Mouse (Mus musculus): Measurements from ENCODE around the gene Dnajb12.

The Dnajb12 gene

DNA sequence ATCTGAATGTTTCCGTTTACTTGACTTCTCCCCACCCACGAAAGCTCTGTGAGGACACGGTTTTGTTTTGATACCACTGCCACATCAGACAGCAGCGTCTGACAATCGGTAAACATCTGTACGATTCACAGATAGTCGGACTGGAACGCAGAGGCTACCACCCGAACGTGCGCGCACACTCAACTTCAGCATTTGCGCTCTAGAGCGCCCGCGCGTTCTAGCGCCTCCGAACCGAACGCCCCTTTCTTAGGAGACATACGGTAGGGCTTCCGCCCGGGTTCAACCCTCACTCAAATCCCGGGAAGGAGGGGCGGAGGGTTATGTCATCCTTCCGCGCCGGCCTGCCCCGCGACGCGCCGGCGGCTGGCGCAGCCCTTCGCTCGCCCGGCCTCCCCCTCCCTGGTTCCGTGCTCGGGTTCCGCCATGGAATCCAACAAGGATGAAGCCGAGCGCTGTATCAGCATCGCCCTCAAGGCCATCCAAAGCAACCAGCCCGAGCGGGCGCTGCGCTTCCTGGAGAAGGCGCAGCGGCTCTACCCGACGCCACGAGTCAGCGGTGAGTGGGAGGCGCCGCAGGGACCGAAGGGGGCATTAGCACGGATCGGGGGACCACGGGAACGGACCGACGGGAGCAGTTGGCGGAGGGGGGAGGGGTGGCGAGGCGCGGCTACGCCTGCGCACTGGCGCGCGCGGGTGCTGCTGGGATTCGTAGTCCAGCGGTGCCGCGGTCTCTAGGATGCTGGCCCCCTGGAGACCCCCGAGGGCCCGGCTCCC lies at the start of gene Dnajb12:
TSS of gene Dnajb12 (plus strand) at position 302 of the 774 bp plus-strand sequence.
- DNase-seq (ENCODE audit: low read depth), result peak; percentile 98

DNA sequence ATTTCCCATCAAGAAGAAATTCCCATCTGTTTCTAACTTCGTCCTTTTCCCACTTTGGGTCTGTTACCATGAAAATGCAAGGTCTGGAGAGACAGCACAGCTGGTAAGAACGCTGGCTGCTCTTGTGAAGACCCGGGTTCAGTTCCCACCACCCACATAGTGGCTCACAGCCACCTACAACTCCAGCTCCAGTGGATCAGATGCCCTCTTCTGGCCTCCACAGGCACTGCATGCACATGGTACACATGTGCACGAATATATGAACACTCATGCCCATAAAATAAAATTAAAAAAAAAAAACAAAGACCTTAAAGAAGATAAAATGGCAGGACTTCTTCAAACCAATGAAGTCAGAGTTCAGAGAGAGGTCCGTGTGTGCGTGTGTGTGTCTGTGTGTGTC lies 49.5 kb upstream of the Dnajb12 start:
- DNase-seq (ENCODE audit: low read depth), result peak; percentile 21

DNA sequence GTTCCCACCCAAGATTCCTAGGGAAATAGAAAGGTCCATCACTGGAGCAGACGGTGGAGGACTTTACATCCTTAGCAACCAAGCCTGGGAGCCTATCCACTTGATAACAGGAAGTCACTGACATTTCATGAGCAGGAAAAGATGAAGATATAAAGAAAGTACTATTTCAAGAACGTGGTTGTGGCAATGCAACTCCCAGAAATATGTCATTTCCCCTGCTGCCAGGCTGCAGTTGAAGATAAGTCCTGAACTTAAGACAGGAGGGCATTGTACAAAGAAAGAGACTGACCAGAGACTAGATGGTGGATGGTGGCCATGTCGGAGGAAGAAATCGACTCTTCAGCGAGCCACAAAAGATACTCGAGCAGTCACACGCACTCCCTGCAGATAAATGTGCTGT lies 47.4 kb upstream of the Dnajb12 start:
- DNase-seq (ENCODE audit: low read depth), result no peak

DNA sequence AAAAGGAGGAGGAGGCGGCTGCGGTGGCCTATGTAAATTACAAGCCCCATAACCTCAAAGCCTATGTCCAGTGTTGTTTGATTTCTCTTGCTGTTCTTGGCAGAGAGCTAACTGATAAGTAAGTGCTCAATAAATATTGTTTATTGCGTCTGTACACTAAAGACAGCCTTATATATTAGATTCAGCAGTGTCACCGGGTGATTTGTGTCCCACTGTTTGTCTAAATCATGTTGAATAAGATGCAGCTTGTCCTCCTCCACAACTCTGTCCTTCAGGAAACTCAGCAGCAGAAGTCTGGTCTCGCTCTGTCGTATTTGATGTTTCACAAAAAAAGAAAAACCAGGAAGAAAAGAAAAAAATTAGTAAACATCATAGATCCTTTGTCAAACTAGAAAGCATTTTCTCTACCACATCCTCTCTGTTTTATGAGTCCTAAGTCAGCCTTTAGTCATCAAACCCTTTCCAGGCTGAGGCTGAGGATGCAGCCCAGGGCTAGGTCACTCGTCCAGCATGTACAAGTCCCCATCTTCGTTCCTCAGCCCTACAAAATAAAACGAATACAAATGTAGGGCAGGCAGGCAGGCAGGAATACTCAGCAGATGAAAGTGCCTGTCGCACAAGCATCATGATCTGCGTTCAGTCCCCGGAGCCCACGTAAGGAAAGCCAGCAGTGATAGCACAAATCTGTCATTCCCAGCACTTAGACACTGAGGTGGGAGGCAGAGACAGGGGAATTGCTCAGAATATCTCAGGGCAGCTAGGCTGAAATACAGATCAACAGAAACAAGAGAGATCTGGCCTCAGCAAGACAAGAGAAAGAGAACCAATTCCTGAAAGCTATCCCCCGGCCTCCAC lies 43.8 kb upstream of the Dnajb12 start:
- no peak for DNase-seq (ENCODE audit: low read depth)

DNA sequence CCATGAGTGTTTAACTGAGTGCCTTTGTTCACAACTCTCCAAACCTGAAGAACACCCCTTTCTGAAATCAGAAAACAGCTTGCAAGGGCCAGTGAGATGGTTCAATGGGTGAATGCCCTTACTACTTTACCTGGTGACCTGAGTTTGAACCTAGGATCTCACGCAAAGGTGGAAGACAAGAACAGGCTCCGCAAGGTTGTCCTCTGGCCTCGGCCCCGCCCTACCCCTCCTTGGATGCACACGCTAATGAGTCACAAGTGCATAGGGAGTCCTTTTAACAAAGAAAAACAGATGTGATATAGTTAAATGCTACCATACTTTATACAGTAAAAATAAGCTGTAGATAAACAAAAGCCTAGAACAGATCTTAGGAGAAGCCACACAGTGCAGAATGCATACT lies 41.9 kb upstream of the Dnajb12 start:
- no peak for DNase-seq (ENCODE audit: low read depth)

DNA sequence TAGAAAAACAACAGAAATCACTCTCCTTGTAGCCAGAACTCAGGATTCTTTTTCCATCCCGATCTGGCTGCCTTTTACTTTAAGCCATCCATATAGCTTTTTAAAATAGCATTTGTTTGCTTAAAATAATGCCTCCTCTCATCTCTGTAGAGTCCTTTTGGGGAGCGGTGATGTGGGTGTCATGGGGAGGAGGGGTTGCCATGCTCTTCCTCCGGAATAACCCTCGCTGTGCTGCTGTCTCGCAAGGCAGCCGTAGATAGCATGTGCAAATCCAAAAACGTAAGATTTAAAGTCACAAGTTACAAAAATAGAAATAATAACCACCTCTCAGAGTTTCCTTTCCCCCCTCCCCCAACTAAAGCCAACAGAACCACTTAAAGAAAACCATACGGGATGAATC lies 37.9 kb upstream of the Dnajb12 start:
- DNase-seq (ENCODE audit: low read depth), result no peak

DNA sequence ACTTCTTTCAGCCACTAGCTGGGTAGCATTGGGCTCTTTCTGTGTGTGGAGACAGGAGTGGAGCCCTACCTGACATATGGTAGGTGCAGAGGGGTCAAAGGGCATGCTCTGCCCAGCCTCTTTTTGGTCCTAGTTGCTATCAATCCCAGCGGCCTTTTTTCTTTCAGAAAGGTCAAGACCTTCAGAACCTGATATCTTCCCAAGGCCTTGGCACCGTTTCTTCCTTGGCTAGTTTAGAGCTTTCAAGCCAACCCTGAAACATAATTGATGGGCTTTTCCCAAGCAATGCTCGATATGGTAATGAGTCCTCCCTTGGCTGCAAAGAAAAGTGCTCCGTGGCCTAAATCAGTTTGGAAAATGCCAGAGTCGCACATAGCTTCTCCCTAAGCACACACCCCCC lies 36.2 kb upstream of the Dnajb12 start:
- no peak for DNase-seq (ENCODE audit: low read depth)

DNA sequence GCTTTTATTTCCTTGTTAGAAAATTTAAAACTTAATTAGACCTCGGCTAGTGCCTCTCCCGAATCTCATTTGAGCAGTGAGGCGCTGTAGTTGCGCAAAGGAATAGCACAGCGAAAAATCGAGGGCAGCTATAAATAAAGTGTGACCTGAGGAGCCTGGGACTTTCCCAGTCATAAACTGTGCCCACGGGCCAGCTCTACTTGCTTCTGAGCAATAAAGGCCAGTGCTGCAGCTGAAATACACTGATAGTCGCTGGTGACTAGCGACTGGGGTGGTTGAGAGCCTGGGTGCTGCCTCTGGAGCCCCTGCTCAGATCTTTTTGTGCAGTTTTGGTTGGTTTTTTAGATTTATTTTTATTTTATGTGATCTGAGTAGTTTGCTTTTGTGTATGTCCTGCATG lies 34.7 kb upstream of the Dnajb12 start:
- DNase-seq (ENCODE audit: low read depth), result peak; percentile 20

DNA sequence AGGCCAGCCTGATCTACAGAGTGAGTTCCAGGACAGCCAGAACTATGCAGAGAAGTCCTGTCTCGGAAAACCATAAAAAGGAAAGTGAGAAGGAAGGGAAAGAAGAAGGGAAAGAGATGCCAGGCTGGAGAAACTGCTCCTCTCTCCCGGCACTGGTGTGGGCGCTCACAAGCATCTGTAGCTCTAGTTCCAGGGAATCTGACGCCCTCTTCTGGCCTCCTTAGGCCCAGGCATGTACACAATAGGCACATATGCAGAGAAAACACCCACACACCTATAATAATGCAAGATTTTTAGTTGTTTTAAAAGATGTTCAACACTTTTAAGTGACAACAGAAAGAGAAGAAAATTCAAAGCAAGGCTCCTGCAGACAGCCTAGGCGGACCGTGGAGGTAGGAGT lies 32.9 kb upstream of the Dnajb12 start:
- peak; percentile 50 for DNase-seq (ENCODE audit: low read depth)

DNA sequence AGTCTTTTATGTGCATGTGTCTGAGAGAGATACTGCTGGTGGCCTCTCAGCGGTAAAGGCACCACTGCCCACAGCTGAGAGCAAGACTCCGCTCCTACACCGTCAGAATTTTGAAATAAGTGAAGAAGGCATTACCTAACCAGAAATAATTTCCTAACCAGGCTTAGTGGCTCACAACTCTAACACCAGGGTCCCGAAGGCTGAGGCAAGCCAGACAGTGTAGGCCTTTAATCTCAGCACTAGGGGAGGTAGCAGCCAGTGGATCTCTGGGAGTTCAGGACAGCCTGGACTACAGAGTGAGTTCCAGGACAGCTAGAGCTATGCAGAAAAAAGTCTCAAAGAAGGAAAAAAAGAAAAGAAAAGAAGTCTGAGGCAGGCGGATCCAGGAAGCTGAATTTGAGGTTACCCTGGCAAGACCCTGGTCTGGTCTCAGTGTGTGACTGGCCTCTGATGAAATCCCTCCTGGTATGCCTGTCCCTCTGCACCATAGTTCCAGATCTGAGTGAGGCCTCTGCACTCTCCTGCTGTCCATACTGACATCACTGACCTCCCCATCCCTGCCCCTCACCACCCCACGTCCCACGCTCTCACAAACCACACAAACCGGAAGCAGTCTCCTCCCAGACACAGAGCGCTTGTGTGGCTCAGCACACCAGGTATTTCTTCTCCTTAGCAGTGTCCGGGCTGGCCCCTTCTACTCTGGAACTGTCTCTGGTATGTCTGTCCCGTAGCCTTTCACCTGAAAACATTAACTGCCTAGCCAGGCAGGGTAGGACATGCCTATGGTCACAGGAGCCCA lies 31.1 kb upstream of the Dnajb12 start:
- DNase-seq (ENCODE audit: low read depth), result no peak

DNA sequence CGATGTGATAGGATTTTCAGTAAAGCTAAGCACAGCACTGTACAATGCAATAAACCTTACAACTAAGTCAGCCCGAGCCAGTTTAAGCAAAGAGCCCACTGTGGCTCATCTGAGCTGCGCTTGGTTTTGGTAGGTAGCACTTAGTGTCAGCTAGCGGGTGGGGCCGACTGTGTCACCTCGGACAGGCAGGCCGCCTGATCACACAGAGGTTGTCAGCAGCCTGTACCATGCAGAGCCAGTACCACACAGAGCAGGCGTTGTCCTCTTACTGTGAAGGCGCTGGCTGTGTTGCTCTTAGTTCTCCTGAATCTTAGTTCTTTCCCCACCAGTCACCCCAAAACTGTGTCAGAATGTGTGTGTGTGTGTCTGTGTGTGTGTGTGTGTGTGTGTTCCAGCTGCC lies 30.4 kb upstream of the Dnajb12 start:
- no peak for DNase-seq (ENCODE audit: low read depth)

DNA sequence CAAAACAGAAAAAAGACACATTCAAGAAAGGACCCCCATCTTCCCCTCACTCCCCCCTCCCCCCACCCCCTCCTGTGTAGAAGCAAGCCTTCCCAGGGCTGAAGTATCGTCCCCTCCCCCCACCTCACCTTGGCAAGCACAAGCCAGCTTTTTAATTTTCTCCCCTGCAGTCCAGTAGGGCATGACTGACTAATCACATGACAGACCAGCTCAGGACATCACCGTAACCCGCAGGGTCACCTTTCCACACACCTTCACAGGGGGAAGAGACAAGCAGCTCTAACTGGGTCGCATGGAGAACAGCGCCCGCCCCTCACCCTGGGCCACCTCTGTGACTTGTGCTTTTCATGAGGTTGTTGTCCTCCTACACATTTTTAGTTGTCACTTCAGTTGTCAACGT lies 30.0 kb upstream of the Dnajb12 start:
- DNase-seq (ENCODE audit: low read depth), result no peak

DNA sequence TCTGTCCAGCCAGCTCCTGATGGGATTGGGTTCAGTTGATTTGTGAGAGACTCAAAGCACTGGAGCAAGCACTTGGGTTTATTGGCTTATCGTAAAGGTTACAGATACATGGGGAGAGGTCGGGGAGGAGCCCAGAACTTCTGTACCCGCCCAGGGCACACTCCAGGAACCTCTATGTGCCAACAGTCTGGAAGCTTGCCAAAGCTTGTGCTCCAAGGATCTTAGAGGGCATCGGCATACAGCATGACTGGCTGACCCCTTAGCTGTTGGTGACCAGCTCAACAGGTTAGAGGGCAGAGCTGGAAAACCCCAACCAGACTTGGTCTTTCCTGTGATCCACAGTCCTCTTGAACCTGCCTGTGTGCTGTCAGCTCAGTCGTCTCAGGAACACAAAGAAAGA lies 22.2 kb upstream of the Dnajb12 start:
- DNase-seq (ENCODE audit: low read depth), result no peak

DNA sequence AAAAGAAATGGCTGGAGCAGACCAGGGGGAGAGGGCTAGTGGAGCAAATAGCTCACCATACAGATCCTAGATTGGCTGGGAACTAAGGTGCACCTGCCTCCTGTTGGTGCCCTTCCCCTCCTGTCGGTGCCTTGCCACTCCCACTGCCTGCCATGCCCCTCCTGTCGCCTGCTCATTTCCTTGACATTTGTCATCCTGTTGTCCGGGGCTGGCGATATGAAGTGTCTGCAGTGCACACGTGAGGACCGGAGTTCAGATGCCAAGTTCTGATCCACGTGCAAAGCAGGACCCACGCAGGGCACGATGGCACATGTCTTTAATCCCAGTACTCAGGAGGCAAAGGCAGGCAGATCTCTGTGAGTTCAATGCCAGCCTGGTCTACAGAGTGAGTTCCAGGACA lies 18.7 kb upstream of the Dnajb12 start:
- DNase-seq (ENCODE audit: low read depth), result no peak

DNA sequence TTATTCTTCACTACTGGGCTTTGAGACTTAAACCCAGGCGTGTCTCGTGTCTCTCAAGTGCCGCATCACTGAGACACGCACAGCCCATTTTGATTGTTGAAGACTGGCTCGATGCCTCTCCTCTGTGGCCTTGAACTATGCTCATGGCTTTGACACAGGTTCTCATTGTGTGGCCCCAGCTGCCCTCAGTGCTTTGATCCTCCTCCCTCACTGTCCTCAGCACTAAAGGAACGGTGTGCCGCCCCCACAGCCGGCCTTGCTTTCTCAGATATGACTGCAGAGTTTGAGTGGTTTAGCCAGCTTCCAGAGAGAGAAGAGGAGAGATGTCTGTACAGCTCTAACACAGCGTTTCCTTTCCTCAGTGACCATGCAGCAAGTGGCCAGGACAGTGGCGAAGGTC lies 18.2 kb upstream of the Dnajb12 start:
- DNase-seq (ENCODE audit: low read depth), result no peak

DNA sequence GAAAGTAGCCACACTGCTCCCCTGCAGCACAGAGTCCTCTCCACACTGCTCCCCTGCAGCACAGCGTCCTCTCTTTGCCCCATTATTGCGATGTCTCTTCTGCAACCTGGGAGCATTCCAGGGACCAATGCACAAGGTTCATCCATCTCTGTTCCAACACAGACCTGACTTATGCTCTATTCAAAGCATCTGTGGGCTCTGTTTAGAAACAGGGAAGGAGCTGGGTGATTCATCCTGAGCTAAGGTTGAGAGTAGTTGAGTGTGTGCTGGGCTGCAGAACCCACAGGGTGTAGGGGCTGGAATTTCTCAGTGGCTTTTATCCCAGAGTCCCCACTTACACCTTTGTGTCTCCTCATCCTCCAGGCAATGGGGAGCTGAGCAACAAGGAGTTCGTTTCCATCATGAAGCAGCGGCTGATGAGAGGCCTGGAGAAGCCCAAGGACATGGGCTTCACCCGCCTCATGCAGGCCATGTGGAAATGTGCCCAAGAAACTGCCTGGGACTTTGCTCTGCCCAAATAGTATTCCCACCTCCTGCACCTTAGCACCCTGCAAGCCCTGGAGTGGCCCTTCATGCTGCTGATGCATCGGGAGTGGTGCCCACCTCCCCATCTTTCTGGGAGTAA lies 16.4 kb upstream of the Dnajb12 start:
- peak; percentile 53 for DNase-seq (ENCODE audit: low read depth)

DNA sequence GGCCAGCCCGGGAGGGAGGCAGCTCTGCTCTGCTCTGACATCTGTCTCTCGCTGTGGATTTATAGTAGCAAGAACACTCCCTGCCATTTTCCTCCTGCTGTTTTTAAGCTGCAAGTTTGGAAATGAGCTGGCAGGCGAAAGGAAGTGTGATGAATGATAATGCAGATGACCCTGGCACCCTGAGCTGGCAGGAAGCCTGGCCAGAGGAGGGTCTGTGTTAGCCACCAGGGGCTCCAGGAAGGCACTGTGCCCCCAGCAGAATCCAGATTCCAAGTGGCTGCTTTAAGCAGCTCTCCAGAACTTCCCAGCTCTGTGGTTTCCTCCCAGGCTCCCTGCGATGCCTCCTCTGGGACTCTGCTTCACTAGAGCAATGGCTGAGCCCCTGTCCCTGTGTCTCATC lies 15.7 kb upstream of the Dnajb12 start:
- peak; percentile 13 for DNase-seq (ENCODE audit: low read depth)

DNA sequence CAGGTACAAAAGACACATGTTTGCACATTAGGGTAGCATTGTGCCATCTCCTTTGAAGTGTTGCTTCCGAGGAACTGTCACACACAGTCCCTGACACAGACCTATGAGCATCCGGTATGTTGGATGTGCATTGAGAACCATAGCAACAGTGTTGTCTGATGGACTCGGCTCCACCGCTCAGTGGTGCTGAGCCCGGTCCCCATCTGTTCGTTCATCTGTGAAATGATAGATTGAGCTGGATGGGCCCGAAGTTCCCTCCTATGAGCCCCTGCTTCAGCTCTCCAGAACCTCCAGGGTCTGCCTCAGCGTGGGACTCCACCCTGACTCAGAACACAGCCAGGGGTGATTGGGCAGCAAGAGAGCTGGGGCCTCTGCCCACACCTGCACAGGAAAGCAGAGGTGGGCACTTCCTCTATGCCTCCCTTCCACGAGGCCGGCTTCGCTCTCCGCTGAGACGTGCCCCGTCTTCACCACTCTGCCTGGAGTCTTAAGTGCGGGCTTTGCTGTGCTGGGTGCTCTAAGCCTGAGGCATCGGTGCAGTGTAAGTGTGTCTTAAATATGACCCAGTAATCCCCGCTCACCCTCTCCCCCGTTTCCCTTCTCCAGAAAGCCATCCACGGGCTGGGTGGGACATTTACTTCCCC lies 15.0 kb upstream of the Dnajb12 start:
- DNase-seq (ENCODE audit: low read depth), result no peak

DNA sequence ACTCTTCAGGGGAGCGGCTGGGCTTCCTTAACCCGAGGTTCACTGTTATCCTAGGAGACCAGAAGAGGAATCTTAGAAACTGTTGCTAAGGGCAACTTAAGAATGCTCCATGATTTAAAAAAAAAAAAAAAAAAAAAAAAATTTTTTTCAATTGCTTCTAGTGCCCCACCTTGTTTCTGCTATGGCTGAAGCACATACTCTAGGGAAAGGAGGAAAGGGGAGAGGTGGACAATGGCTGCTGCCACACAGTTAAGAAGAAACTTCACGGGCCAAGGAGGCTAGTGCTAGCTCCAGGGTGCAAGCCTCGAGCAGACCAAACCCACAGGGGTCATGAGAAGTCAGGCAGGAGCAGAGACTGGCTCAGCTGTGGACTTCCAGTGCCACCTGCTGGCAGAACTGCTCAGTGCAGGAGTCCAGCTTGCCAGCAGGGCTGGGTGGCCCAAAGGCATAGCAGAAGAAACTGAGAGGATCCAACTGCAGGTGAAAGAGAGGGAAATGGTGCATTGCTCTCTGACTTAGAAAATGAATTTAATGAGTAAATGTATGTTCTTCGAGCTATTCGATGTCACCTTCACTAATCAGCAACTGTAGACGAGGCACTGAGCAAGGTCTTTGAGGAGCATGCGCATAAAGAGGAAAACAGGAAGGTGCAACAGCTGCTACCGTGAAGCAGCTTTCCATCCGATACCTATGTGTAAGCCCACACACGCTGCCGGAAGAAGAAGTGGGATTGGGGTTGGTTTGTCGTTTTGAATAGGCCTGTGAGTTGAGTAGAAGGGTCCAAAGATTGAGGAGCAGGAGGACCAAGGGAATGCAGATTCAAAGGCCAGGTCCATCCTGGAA lies 14.3 kb upstream of the Dnajb12 start:
- DNase-seq (ENCODE audit: low read depth), result peak; percentile 93

DNA sequence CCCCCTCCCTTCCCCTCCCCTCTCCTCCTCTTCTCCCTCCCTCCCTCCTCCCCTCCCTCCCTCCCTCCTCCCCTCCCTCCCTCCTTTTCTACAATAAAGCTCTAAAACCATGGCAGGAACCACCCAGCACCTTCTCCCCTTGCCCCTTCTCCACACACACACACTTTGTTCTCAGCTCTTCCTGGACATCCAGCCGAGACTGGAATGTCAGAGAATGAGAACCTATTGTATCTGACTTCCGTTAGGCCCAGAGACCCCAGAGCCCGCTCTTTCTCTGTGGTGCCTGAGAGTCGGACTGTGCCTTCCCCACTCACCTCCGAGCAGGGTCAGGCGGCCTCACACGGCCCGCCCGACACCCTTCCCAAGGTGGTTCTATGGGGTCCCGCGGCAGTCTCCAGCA lies 11.1 kb upstream of the Dnajb12 start:
- DNase-seq (ENCODE audit: low read depth), result no peak

DNA sequence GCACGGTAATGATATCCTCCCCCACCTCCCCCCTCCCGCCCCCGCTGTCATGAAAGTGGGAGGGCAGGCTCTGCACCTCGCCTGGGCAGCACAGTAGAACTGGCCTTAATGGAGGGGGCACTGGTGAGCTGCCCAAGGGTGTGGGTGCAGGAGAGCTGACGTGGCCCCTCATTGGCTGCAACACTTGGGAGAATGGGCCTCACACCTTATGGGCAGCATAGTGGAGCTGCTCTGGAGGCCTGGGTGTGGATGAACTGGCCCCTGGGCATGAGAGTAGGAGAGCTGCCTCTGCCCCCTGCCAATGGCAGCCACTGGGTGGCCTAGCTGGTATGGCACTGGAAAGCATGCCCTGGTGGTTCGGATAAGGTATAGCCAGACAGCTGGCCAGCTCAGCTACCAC lies 9.3 kb upstream of the Dnajb12 start:
- no peak for DNase-seq (ENCODE audit: low read depth)

All from NIH3T3 (cell line).